Mouse (Mus musculus): ENCODE results near the gene Noxa1. TPM values are rescaled to one million over a fixed set of nuclear protein-coding genes. Genes with fewer than 3 reads are reported as not detected.

Gene Noxa1
- polyA plus RNA-seq, 1 experiment, result not detected

- no peak for DNase-seq (ENCODE audit: extremely low spot score in 1 of 2, low spot score in 1 of 2)
Observed at GRCm38 (mm10) chr2:25051450-25051849, 43.5 kb downstream of the Noxa1 start.

- DNase-seq (ENCODE audit: extremely low spot score in 1 of 2, low spot score in 1 of 2), result peak in 1 of 2 experiments; percentile 65
Observed at GRCm38 (mm10) chr2:25050921-25051320, 44.0 kb downstream of the Noxa1 start.

- no peak for DNase-seq (ENCODE audit: extremely low spot score in 1 of 2, low spot score in 1 of 2)
Observed at GRCm38 (mm10) chr2:25040089-25040488, 54.9 kb downstream of the Noxa1 start.

Other genes with a start within 250 kb of the Noxa1 start
- 66.2 and 66.4 TPM in 2 replicates for gene Ehmt1, start 175.5 kb downstream of the Noxa1 start, polyA plus RNA-seq (2012; rRNA removed)
- 30.8 and 37.2 TPM in 2 replicates for gene Arrdc1, start 159.9 kb downstream of the Noxa1 start, polyA plus RNA-seq (2012; rRNA removed)
- gene Zmynd19, start 145.4 kb downstream of the Noxa1 start, polyA plus RNA-seq (2012; rRNA removed), result 19.4 and 22.6 TPM in 2 replicates
- gene Dph7, start 132.7 kb downstream of the Noxa1 start, polyA plus RNA-seq (2012; rRNA removed), result 36.3 and 36.4 TPM in 2 replicates
- gene Mrpl41, start 120.1 kb downstream of the Noxa1 start, polyA plus RNA-seq (2012; rRNA removed), result 126 and 127 TPM in 2 replicates
- 17.4 and 21.3 TPM in 2 replicates for gene Pnpla7, start 119.1 kb downstream of the Noxa1 start, polyA plus RNA-seq (2012; rRNA removed)
- 638 and 695 TPM in 2 replicates for gene Nsmf, start 40.8 kb downstream of the Noxa1 start, polyA plus RNA-seq (2012; rRNA removed)
- 0.08 TPM in 1 of 2 replicates, not detected in the other for gene Entpd8, start 14.8 kb downstream of the Noxa1 start, polyA plus RNA-seq (2012; rRNA removed)
- 38.7 and 39.1 TPM in 2 replicates for gene Nrarp, start 85.6 kb upstream of the Noxa1 start, polyA plus RNA-seq (2012; rRNA removed)
- 2.6 and 3.0 TPM in 2 replicates for gene Tor4a, start 101.7 kb upstream of the Noxa1 start, polyA plus RNA-seq (2012; rRNA removed)
- gene Nelfb, start 116.3 kb upstream of the Noxa1 start, polyA plus RNA-seq (2012; rRNA removed), result 60.2 and 65.6 TPM in 2 replicates
- 0.06 and 0.15 TPM in 2 replicates for gene Stpg3, start 119.5 kb upstream of the Noxa1 start, polyA plus RNA-seq (2012; rRNA removed)
- 0.16 and 0.19 TPM in 2 replicates for gene Fam166a, start 123.6 kb upstream of the Noxa1 start, polyA plus RNA-seq (2012; rRNA removed)
- gene Tubb4b, start 129.6 kb upstream of the Noxa1 start, polyA plus RNA-seq (2012; rRNA removed), result 499 and 548 TPM in 2 replicates
- gene Slc34a3, start 139.2 kb upstream of the Noxa1 start, polyA plus RNA-seq (2012; rRNA removed), result 0.08 and 0.15 TPM in 2 replicates
- gene Rnf224, start 141.6 kb upstream of the Noxa1 start, polyA plus RNA-seq (2012; rRNA removed), result not detected in 2 replicates
- 248 and 300 TPM in 2 replicates for gene Rnf208, start 147.1 kb upstream of the Noxa1 start, polyA plus RNA-seq (2012; rRNA removed)
- 0.24 and 0.53 TPM in 2 replicates for gene Cysrt1, start 147.3 kb upstream of the Noxa1 start, polyA plus RNA-seq (2012; rRNA removed)
- 15.8 and 16.4 TPM in 2 replicates for gene AL732309.1, start 151.7 kb upstream of the Noxa1 start, polyA plus RNA-seq (2012; rRNA removed)
- 29.8 and 31.1 TPM in 2 replicates for gene Tmem203, start 160.3 kb upstream of the Noxa1 start, polyA plus RNA-seq (2012; rRNA removed)
- gene Tprn, start 167.5 kb upstream of the Noxa1 start, polyA plus RNA-seq (2012; rRNA removed), result 13.5 and 18.9 TPM in 2 replicates
- 75.4 and 86.0 TPM in 2 replicates for gene Ssna1, start 177.3 kb upstream of the Noxa1 start, polyA plus RNA-seq (2012; rRNA removed)
- 69.9 and 79.0 TPM in 2 replicates for gene Anapc2, start 177.3 kb upstream of the Noxa1 start, polyA plus RNA-seq (2012; rRNA removed)
- not detected in 2 replicates for gene Tmem210, start 193.0 kb upstream of the Noxa1 start, polyA plus RNA-seq (2012; rRNA removed)
- gene Lrrc26, start 194.8 kb upstream of the Noxa1 start, polyA plus RNA-seq (2012; rRNA removed), result 0.15 TPM in 1 of 2 replicates, not detected in the other
- 313 and 325 TPM in 2 replicates for gene Grin1, start 224.0 kb upstream of the Noxa1 start, polyA plus RNA-seq (2012; rRNA removed)
- gene Man1b1, start 237.2 kb upstream of the Noxa1 start, polyA plus RNA-seq (2012; rRNA removed), result 31.1 and 31.8 TPM in 2 replicates